In the genomic region with DNA sequence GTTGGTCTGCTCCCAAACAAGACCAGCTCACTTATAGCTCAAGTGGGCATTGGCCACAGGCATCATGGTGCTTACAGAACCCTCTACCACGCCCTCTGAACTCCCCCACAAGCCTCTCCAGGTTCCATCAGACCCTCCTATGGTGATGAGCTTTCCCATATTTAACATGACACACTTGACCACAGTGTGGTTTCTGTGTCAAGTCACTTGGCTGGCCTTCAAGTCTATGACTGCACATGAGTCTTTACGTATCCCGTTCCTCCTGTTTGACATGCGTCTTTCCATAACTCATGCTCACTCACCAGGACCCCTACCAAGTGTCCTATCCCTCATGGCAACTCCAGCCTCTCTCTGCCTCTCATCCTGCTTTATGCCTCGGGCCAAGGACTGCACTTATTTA, we compare ENCODE assay signal across 28 mouse cellular contexts. TPM values are rescaled to one million over a fixed set of nuclear protein-coding genes. Genes with fewer than 3 reads are reported as not detected.
"Had no signal": no experiment of that assay in that cellular context is flagged by ENCODE, and none has a peak within 500 bp of the region (broad histone marks: within the 10 kb centered on the region; RNA-seq: fewer than 3 reads in every experiment).

No protein-coding gene starts in this region.

- DNase-seq: gastrocnemius, adult 2 months; gastrocnemius, postnatal 10 days; gastrocnemius, postnatal 25 days; heart, adult 2 months; heart, postnatal 10 days; heart, postnatal 4 days; kidney, adult 18-20 months; kidney, adult 8-10 months; kidney, postnatal 10 days; kidney, postnatal 25 days; kidney, postnatal 4 days; liver; liver, embryonic 13.5 days had no signal

- H3K4me3 ChIP-seq: gastrocnemius, adult 2 months; heart, adult 2 months; hindbrain, embryonic 10.5 days; hindbrain, embryonic 12.5 days; intestine, embryonic 15.5 days; layer of hippocampus, adult 2 months; left cerebral cortex, adult 2 months; limb, embryonic 10.5 days; limb, embryonic 12.5 days; liver, embryonic 13.5 days; liver, embryonic 15.5 days had no signal

- H3K27me3 ChIP-seq: hindbrain, embryonic 12.5 days; intestine, embryonic 15.5 days; limb, embryonic 12.5 days; liver, embryonic 13.5 days; liver, embryonic 15.5 days had no signal

- ATAC-seq: hindbrain, embryonic 16.5 days; inflammation-experienced regulatory T-cells, adult 6 months; intestine, embryonic 15.5 days; intestine, postnatal 0 days had no signal

- H3K36me3 ChIP-seq: hindbrain, embryonic 10.5 days; hindbrain, embryonic 12.5 days; intestine, embryonic 15.5 days; limb, embryonic 10.5 days; limb, embryonic 12.5 days; liver, embryonic 13.5 days; liver, embryonic 15.5 days had no signal

- H3K27ac ChIP-seq: gastrocnemius, adult 2 months; heart, adult 2 months; hindbrain, embryonic 10.5 days; hindbrain, embryonic 12.5 days; hindbrain, embryonic 14.5 days; intestine, embryonic 15.5 days; layer of hippocampus, adult 2 months; left cerebral cortex, adult 2 months; limb, embryonic 10.5 days; limb, embryonic 12.5 days; liver, embryonic 13.5 days; liver, embryonic 15.5 days had no signal

- H3K9ac ChIP-seq: hindbrain, embryonic 12.5 days; hindbrain, embryonic 14.5 days; intestine, embryonic 15.5 days; limb, embryonic 12.5 days; liver, embryonic 13.5 days; liver, embryonic 15.5 days had no signal

- H3K4me1 ChIP-seq: hindbrain, embryonic 10.5 days; hindbrain, embryonic 12.5 days; limb, embryonic 10.5 days; limb, embryonic 12.5 days had no signal

- H3K4me2 ChIP-seq: heart, embryonic 11.5 days; hindbrain, embryonic 12.5 days; hindbrain, embryonic 14.5 days; intestine, embryonic 15.5 days; limb, embryonic 12.5 days; liver, embryonic 11.5 days; liver, embryonic 13.5 days; liver, embryonic 15.5 days had no signal

- H3K9me3 ChIP-seq: hindbrain, embryonic 10.5 days; hindbrain, embryonic 12.5 days; intestine, embryonic 15.5 days; limb, embryonic 10.5 days; limb, embryonic 12.5 days; liver, embryonic 13.5 days; liver, embryonic 15.5 days had no signal

RNA-seq across cellular contexts. Expression of gene Abcc12, which starts 15.2 kb away (rescaled TPM):
- polyA plus RNA-seq: heart, embryonic 11.5 days; heart, embryonic 14.5 days; inflammation-experienced regulatory T-cells, adult 6 months; intestine, postnatal 0 days; liver, embryonic 11.5 days; liver, embryonic 13.5 days; liver, embryonic 15.5 days had no signal
